Mouse (Mus musculus): ENCODE measurements around the gene Smarcc1.
A peak's percentile ranks its signal among the peaks of the same experiment; 100 is the strongest.
"Not testable (repeated sequence)": the region's sequence is repeated elsewhere in the genome, so short reads cannot be mapped to it uniquely, and the experiment has no call there.

Gene Smarcc1

DNA sequence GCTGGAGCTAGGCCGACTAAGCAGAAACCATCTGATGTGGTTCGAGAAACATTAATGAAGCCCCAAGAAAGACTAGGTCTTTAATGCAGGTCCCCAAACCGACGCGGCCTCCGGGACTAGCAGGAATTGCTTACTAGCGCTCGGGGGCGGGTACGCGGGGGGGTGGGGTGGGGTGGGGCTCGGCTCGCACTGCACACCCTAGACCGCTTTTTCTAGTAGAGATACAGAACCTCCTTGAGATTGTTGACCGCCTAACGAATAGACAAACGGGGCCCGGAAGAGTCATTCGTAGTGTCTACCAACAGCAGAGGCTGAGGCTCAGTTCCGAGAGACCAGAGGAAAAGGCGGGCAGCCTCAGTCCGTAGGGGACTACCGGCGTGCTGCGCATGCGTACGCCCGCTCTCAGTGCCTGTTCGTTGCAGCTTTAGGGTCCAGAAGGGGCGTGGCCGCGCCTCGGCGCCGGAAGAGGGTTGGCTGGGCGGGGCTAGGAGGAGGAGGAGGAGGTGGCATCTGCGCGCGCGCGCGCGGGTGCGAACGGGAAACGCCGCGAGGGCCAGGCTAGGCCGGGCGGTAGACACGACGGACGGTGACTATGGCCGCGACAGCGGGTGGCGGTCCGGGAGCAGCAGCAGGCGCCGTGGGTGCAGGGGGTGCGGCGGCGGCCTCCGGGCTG lies 14.2 kb downstream of the Smarcc1 start:
- peak; percentile 95 to 99 for DNase-seq (ENCODE audit: low spot score in 2 of 2)

DNA sequence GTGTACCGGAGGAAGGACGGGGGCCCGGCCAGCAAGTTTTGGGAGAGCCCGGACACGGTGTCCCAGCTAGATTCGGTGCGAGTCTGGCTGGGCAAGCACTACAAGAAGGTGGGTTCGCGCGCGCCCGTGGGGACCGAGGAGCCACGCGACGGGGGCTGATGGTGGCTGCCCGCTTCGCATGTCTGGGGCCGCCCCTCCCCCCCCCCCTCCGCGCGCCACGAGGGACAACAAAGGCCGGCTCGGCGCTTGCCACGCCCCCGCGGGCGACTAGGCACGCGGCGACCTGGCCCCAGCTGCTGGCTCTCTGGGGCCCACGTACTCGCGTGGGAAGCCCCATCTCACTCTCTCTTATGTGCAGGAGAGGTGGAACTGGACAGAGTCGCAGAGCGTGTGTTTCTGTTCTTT lies 14.7 kb downstream of the Smarcc1 start:
- DNase-seq (ENCODE audit: low spot score in 2 of 2) = no peak

DNA sequence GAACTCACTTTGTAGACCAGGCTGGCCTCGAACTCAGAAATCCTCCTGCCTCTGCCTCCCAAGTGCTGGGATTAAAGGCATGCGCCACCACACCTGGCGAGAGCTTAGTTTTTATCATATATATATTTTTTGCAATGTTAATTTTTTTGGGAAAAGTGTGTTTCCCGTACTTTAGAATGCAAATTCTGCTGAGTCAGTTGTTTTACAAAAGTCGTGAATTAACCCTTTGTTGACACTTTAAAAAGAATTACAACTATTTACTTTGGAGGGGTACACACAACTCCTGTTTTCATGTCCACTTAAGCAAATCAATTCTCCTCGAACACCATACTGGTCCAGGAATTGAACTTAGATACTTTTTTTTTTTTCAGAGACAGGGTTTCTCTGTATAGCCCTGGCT lies 15.4 kb downstream of the Smarcc1 start:
- DNase-seq (ENCODE audit: low spot score in 2 of 2) = no peak

DNA sequence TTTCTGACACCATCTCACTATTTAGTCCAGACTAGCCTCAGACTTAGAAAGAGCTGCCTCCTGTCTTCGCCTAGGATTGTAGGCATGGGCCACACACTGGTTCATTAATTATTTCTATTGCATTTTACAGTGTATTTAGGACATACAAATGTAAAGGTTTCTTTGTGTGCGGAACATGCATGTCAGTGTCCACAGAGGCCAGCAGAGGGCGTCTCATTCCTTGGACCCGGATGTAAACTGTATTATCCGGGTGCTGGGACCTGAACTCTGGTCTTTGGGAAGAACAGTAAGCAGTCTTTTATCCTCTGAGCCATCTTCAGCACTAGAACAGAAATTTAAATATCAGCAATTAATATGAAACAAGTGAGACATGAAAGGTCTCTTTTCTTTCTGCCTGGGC lies 16.7 kb downstream of the Smarcc1 start:
- no peak for DNase-seq (ENCODE audit: low spot score in 2 of 2)

DNA sequence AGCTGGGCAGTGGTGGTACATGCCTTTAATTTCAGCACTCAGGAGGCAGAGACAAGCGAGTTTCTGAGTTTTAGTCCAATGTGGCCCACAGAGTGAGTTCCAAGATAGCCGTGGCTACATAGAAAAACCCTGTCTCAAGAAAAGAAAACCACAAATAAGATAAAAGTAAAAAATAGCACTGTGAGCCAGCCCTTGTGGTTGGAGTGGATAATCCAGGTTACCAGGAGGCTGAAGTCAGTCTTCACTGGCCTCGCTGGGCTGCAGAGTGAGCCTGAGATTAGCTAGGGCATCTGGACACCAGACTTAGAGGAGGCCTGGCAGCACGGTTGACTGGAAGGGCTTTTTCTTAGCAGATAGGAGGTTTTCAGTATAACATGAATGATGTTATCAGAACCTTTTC lies 21.6 kb downstream of the Smarcc1 start:
- DNase-seq (ENCODE audit: low spot score in 2 of 2) = no peak

DNA sequence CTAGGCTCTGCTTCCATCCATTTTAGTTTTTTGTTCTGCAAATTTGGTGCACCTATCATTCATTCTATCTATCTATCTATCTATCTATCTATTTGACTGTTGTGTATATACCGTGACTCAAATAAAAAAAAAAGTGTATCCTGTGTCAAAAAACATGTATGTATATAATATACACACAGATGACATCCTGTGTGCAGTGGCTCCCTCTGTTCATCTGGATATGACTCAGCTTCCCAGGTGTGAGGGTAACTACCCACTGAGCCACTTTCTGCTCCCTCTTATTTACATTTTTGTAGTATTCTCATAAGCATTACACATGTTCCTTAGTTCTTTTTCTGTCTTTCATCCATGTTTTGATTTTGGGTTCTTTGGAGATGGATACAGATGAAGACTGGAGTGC lies 24.6 kb downstream of the Smarcc1 start:
- DNase-seq (ENCODE audit: low spot score in 2 of 2) = no peak

DNA sequence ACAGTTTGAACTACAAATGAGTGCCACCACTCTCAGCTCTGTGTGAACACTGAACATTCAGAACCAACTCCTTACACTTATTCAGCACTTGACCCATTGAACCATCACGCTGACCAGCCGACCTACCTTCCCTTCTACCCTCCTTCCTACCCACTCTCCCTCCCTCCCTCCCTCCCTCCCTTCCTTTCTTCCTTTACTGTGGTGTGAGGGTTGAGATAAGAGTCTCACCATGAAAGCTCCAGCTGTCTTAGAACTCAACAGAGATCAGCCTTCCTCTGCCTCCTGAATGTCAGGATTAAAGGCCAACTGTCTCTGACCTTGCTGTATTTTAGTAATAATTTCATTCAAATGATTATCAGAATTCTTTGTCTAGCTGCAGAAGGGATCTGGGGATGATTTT lies 31.1 kb downstream of the Smarcc1 start:
- no peak for DNase-seq (ENCODE audit: low spot score in 2 of 2)

DNA sequence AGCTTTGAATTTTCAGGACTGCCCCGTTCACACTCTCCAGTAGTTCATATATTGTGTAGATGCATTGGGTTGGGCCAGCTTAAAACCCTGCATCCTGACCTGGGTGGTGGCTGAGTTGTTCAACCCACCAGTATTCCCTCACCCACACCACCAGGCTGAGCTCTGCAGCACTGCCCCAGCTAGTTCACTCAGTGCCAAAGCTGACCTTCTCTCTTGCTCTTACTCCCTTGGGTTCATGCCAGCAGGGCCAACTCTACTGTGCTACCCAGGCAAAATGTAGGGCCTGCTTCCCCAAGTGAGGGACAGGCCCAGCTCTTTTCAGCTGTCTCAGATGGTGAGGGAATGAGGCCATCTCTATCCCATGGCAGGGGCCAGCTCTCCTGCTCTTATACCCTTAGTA lies 41.5 kb downstream of the Smarcc1 start:
- no peak for DNase-seq (ENCODE audit: low spot score in 2 of 2)

DNA sequence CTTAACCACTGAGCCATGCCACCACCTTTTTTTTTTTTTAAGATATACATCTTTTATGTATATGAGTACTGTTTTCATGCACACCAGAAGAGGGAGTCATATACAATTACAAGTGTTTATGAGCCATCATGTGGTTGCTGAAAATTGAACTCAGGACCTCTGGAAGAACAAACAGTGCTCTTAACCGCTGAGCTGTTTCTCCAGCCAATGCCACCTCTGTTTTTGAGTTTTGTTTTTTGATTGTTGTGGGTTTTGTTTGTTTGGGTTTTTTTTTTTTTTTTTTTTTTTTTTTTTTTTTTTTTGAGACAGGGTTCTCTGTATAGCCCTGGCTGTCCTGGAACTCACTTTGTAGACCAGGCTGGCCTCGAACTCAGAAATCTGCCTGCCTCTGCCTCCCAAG lies 43.0 kb downstream of the Smarcc1 start:
- not testable (repeated sequence) for DNase-seq (ENCODE audit: low spot score in 2 of 2)

DNA sequence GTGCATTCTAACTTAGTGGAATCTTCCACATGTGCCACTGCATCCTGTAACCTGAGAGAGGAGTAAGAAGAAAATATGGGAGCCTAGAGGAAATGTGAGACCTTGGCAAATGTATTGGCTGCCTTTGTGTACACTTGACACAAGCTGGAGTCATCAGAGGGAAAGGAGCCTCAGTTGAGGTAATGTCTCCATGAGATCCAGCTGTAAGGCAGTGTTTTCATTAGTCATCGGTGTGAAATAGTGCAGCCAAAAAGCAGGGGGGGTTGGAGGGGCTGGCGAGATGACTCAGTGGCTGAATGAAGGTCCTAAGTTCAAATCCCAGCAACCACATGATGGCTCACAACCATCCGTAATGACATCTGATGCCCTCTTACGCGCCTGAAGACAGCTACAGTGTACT lies 44.9 kb downstream of the Smarcc1 start:
- DNase-seq (ENCODE audit: low spot score in 2 of 2) = no peak

DNA sequence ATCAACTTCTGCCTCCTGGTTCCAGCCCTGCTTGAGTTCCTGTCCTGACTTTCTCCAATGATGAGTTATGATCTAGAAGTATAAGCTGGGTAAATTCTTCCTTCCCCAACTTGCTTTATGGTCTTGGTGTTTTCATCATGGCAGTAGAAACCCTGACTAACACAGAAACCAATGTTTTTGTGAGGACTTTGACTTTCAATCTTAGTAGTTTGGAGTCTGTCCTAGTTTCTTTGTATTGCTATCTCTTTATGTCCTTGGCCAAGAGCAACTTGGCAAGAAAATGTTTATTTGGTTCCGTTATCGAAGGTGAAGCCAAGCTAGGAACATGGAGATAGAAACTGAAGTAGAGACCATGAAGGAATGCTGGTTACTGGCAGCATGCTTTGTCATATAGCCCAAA lies 45.6 kb downstream of the Smarcc1 start:
- no peak for DNase-seq (ENCODE audit: low spot score in 2 of 2)

DNA sequence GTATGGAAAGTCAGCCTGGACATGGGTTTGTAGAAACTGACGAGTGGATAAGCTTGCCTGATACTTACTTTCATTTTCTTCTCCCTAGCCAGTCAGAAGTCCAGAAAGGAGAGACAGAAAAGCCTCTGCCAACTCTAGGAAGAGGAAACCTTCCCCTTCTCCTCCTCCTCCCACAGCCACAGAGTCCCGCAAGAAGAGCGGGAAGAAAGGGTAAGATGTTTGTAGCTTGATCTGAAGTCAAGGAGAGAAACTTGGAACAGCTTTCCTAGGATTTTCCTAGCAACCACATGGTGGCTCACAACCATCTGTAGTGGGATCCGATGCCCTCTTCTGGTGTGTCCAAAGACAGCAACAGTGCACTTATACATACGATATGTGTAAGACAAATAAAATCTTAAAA lies 53.4 kb downstream of the Smarcc1 start:
- DNase-seq (ENCODE audit: low spot score in 2 of 2) = peak in 1 of 2 experiments; percentile 19

DNA sequence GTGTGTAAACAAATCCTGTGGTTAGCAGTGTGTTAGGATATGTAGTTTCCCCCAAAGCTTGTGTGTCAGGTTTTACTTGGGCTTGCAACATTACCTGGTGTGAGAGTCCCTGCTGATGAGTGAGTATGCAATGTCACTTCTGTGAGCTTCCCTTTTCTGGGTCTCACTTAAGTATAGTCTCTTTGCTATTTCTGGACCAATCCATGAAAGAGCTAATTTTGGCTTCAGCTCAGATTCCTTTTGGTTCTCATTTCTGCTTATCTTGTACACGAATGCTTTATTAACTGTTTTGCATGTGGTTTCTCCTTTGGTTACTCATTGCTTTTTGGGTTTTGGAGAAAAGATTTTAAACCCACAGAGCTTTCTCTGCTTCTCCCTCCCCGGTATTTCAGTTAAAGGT lies 82.4 kb downstream of the Smarcc1 start:
- no peak for DNase-seq (ENCODE audit: low spot score in 2 of 2)

DNA sequence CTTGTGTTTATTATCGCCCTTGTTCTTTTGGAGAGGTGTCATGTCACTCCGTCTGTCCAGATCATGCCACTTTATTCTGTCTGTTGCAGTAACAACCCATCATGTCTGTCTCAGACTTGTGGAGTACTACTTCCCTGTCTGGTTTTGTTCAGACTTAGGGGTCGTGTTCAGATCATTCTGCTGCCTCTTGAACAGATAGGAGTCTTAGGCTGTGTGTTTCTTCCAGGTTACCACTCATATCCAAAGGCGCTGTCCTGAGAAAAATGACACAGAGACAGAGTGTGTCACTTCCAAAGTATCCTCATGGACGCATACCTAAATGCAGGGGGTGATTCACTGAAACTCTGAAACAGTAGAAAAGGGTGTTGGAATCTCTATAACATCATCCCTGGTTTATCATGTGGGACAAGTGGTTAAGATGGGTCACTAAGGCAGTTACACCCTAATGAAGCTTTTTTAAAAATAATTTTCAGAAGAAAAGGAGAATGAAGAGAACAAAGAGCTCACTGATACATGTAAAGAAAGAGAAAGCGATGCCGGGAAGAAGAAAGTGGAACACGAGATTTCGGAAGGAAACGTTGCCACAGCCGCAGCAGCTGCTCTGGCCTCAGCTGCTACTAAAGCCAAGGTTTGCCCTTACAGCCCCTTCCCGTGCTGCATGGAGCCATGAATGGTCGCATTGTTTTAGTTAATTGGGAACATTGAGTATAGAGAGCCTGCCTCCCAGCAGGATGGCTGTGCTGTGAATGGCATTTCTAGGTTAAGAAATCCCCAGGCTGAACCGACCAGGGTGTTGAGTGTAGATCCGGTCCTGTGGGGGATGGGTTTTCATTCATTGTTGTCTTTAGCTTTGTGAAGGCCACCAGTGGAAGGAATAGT lies 88.3 kb downstream of the Smarcc1 start:
- DNase-seq (ENCODE audit: low spot score in 2 of 2) = peak; percentile 61 to 69

DNA sequence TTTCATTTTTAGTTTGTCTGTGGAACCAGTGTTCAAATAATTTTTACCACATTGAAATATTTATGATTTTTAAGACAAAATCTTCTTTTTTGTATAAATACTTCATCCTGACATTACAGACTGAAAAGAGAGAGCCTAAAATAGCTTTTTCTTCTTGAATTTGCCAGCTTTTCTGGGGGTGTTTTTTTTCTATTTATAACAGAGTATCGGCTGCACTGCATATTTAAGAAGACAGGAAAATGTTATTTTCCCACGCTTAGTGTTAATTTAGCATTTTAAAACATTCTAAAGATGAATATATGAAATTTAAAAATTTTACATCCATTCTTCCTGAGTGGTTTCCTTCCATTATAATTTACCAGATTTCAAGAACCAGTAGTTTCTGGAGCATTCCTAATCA lies 88.9 kb downstream of the Smarcc1 start:
- DNase-seq (ENCODE audit: low spot score in 2 of 2) = no peak

DNA sequence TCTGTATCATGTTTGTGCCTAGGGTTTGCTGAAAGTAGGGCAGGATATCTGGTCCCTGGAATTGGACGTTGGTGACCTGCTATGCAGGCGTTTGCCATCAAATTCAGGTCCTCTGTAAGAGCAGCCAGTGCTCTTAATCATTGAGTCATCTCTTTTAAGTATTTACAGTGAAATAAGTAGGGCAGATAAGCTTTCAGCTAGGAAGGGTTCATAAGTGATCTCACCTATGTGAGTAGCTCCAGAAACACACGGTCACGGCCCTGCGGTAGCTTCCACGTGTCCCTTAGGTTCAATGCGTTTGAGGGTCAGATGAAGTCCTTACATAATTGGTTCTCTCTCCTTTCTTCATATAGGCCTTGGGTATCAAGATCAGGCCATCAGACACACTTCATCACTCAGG lies 90.8 kb downstream of the Smarcc1 start:
- DNase-seq (ENCODE audit: low spot score in 2 of 2) = no peak

DNA sequence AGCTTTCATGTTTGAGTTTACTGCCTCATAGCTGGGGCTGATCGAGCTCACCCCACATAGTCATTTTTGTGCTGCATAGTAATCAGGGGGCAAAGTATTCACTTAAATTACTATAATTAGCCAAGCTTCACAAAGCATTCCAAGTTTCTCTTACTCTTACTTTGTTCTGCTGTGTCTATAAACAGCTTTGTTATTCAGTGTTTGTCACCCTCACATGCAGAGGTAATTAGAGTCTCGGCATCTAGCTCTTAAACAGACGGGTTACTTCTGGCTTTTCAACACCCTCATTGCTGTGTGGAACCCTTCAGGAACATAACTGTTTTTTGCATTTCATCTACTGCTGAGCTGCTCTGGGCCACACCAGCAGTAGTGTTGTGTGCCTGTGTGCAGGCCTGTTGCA lies 91.5 kb downstream of the Smarcc1 start:
- DNase-seq (ENCODE audit: low spot score in 2 of 2) = peak in 1 of 2 experiments; percentile 54

DNA sequence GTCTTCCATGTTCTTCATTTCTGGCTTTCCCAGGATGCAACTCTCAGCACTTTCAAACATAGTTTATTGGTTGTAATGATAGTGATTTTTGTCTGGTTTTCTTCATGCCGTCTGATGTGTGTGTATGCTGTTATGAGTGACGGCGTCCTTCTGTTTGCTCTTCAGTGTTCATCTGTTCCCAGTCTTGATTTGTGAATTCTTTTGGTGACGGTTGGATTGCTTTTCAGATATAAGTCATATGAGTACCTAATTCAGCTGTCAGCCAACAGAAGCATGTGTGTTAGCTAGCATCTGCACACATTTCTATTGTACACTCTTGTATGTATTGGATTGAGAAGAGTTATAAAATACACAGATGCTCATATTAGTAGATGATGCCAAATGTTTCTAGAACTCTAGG lies 106.8 kb downstream of the Smarcc1 start:
- no peak for DNase-seq (ENCODE audit: low spot score in 2 of 2)

DNA sequence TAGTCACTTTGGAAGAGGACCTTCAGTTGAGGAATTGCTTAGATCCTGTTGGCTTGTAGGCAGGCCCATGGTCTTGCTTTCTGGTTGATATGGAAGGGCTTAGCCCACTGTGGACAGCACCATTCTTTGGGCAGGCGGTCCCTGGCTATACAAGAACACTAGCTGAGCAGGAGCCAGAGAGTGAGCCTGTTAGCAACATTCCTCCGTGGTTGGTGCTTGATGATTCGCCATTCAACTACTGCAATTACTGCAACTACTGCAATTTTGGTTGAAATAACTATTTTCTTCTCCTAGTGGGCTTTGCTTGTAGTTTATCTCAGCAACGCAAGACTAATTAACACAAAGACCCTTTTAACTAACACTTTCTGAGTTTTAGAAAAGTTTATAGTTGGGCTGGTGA lies 108.7 kb downstream of the Smarcc1 start:
- DNase-seq (ENCODE audit: low spot score in 2 of 2) = no peak

DNA sequence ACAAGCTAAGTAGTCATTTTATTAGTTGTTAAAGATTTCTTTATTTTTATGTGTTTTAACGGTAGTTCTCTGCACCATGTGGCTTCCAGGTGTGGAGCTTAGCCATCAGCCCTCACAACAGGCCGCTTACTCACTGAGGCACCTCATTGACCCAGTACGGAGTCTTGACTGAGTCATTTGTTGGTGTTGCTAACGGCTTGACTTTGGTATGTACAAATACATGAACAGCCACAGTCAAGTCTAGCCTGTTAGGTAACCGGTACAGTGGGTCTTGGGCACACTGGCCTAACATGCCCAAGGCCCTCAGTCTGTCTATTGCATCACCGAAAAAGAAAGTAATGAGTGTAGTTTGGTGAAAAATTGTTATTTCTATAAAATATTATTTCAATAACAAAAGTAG lies 111.2 kb downstream of the Smarcc1 start:
- no peak for DNase-seq (ENCODE audit: low spot score in 2 of 2)

DNA sequence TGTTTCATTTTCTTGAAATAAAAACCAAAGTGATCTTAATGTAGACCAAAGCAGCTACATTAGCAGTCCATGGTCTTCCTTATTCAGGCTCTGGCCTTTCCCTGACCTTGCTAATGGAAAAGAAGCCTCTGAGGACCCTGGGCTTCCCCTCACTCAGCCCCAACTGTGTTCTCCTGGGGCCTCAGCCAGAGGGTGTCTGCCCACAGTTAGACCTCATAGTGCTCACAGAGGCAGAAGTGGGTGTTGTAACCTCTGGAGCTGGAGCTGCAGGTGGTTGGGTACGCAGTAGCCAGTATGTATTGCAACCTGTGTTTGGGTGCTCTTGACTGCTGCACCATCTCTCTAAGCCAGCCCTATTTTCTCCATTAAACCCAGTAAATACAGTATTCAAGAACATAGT lies 111.6 kb downstream of the Smarcc1 start:
- DNase-seq (ENCODE audit: low spot score in 2 of 2) = no peak

DNA sequence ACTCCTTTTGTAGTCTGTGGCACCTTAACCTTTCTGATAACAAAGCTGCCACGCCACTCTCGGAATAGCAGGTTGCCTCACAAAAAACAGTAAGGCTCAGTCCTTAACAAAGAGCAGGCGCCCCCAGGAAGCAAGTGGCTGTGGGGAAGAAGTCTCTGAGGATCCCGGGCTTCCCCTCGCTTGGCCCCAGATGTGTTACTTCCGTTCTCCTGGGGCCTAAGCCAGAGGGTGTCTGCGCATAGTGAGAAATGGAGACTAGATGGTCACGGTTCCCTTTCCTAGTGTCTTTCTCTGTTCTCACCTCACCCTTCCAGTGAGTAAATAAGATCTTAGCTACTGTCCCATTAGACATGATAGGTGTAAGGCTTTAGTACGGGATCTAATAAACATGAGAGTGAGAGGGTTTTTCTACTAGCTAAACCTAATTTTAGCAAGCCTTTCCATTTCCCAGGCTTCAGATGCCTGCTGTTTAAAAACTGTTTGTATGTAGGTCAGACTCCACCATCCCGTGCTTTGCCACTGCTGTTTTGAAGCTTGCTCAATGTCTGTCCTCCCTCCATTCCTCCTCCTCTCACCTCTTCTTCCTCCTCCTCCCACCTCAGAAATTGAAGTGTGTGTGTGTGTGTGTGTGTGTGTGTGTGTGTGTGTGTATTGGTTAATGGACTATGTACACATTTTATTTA lies 112.2 kb downstream of the Smarcc1 start:
- peak in 1 of 2 experiments; percentile 40 for DNase-seq (ENCODE audit: low spot score in 2 of 2)
